ENCODE assay signal across 25 mouse cellular contexts in genomic region chr6:71131038-71131437, GRCm38 (mm10). TPM values are rescaled to one million over a fixed set of nuclear protein-coding genes. Genes with fewer than 3 reads are reported as not detected.
DNase-seq lines count a peak whose midpoint lies in the region; ATAC-seq and TF ChIP-seq lines count a peak whose summit lies in the region.
"Had no signal": no experiment of that assay in that cellular context is flagged by ENCODE, and none has a peak within 500 bp of the region (broad histone marks: within the 10 kb centered on the region; RNA-seq: fewer than 3 reads in every experiment).

No protein-coding gene starts in this region.

- peak; percentile 27 for DNase-seq in kidney, adult 18-20 months
- DNase-seq in kidney, adult 8-10 months: no peak
- peak; percentile 54 for DNase-seq in kidney, adult 9 months
- no peak for DNase-seq in kidney, postnatal 10 days
- DNase-seq in kidney, postnatal 0 days (ENCODE audit: low spot score): no peak
- DNase-seq in liver, postnatal 0 days: no peak
- DNase-seq in liver: no peak
- DNase-seq: adrenal gland, adult 2 months; adrenal gland, postnatal 10 days; adrenal gland, postnatal 25 days; cerebellum, adult 11 months; cerebellum, adult 18-20 months; cerebellum, adult 8-10 months; cerebellum, adult 9-11 months; cerebellum, postnatal 14 days; cerebellum, postnatal 36 days; embryo, embryonic 11 days had no signal

- H3K4me1 ChIP-seq in kidney, postnatal 0 days (replicated peaks; ENCODE audit: insufficient read depth, low read length): no peaks in the 10 kb centered on the region
- no peaks in the 10 kb centered on the region for H3K4me1 ChIP-seq in kidney, embryonic 14.5 days (ENCODE audit: control insufficient read depth, insufficient read depth, low read length)
- H3K4me1 ChIP-seq in liver, postnatal 0 days (ENCODE audit: insufficient read depth): peaks cover 6% of the 10 kb centered on the region; the same call in 1 of the 2 replicates
- H3K4me1 ChIP-seq: embryonic facial prominence, embryonic 13.5 days; embryonic facial prominence, embryonic 15.5 days; forebrain, embryonic 10.5 days; forebrain, embryonic 12.5 days had no signal

- TF ChIP-seq EP300 in liver, postnatal 0 days (IDR thresholded peaks at IDR 0.05; ENCODE audit: low read depth): no peak

- H3K36me3 ChIP-seq in kidney, postnatal 0 days (ENCODE audit: insufficient read depth, low read length): no peaks in the 10 kb centered on the region
- no peaks in the 10 kb centered on the region for H3K36me3 ChIP-seq in kidney, embryonic 14.5 days (ENCODE audit: control insufficient read depth, insufficient read depth, low read length)
- H3K36me3 ChIP-seq in liver, postnatal 0 days (replicated peaks; ENCODE audit: insufficient read depth, low read length): no peaks in the 10 kb centered on the region
- H3K36me3 ChIP-seq: embryonic facial prominence, embryonic 13.5 days; embryonic facial prominence, embryonic 15.5 days; forebrain, embryonic 10.5 days; forebrain, embryonic 12.5 days had no signal

- no peak for TF ChIP-seq CTCF in kidney, postnatal 0 days (IDR thresholded peaks at IDR 0.05; ENCODE audit: low read depth)
- TF ChIP-seq CTCF in liver, postnatal 0 days (IDR thresholded peaks at IDR 0.05; ENCODE audit: low read depth): no peak

- H3K27ac ChIP-seq in kidney, postnatal 0 days: 0 out of 2 replicates have a peak overlapping the region, but pooled peaks have one; percentile 1
- no peak overlapping the region for H3K27ac ChIP-seq in kidney, embryonic 14.5 days (ENCODE audit: low read depth, low read length)
- H3K27ac ChIP-seq in liver, postnatal 0 days (ENCODE audit: low read depth): peak overlapping the region; percentile 39; the same call in 1 of the 2 replicates
- H3K27ac ChIP-seq: embryonic facial prominence, embryonic 13.5 days; embryonic facial prominence, embryonic 15.5 days; forebrain, embryonic 10.5 days; forebrain, embryonic 12.5 days had no signal

- peak; percentile 40; the same call in 1 of the 2 replicates for ATAC-seq in kidney, postnatal 0 days (replicated peaks; ENCODE audit: low FRiP score, low read depth)
- no peak for ATAC-seq in kidney, embryonic 14.5 days (ENCODE audit: low FRiP score, low TSS enrichment)
- no peak for ATAC-seq in liver, postnatal 0 days
- ATAC-seq: forebrain, embryonic 14.5 days had no signal

- no peaks in the 10 kb centered on the region for H3K9me3 ChIP-seq in kidney, postnatal 0 days (replicated peaks; ENCODE audit: low read length)
- H3K9me3 ChIP-seq in kidney, embryonic 14.5 days (ENCODE audit: control insufficient read depth, low read length): no peaks in the 10 kb centered on the region
- no peaks in the 10 kb centered on the region for H3K9me3 ChIP-seq in liver, postnatal 0 days (ENCODE audit: low read length)
- H3K9me3 ChIP-seq: embryonic facial prominence, embryonic 13.5 days; embryonic facial prominence, embryonic 15.5 days; forebrain, embryonic 10.5 days; forebrain, embryonic 12.5 days had no signal

- no peak overlapping the region for H3K4me3 ChIP-seq in kidney, postnatal 0 days (replicated peaks; ENCODE audit: low read depth, low read length)
- no peak overlapping the region for H3K4me3 ChIP-seq in kidney, embryonic 14.5 days (ENCODE audit: low read length)
- no peak overlapping the region for H3K4me3 ChIP-seq in liver, postnatal 0 days (ENCODE audit: low read depth, low read length)
- H3K4me3 ChIP-seq: embryonic facial prominence, embryonic 13.5 days; embryonic facial prominence, embryonic 15.5 days; erythroblast, embryonic 14.5 days; forebrain, embryonic 10.5 days; forebrain, embryonic 12.5 days had no signal

- H3K4me2 ChIP-seq in kidney, postnatal 0 days (ENCODE audit: low read length): no peak overlapping the region
- H3K4me2 ChIP-seq in kidney, embryonic 14.5 days (replicated peaks; ENCODE audit: low read depth, low read length): no peak overlapping the region
- H3K4me2 ChIP-seq in liver, postnatal 0 days (ENCODE audit: low read depth, low read length): no peak overlapping the region
- H3K4me2 ChIP-seq: embryonic facial prominence, embryonic 13.5 days; embryonic facial prominence, embryonic 15.5 days; forebrain, embryonic 12.5 days had no signal

- no peaks in the 10 kb centered on the region for H3K27me3 ChIP-seq in kidney, postnatal 0 days (ENCODE audit: insufficient read depth, low read length)
- H3K27me3 ChIP-seq in kidney, embryonic 14.5 days (ENCODE audit: control insufficient read depth, insufficient read depth, low read length): no peaks in the 10 kb centered on the region
- H3K27me3 ChIP-seq in liver, postnatal 0 days (ENCODE audit: insufficient read depth, low read length): no peaks in the 10 kb centered on the region
- H3K27me3 ChIP-seq: embryonic facial prominence, embryonic 13.5 days; embryonic facial prominence, embryonic 15.5 days; forebrain, embryonic 12.5 days had no signal

- H3K9ac ChIP-seq in kidney, postnatal 0 days (ENCODE audit: low read depth, low read length): no peak overlapping the region
- H3K9ac ChIP-seq in kidney, embryonic 14.5 days (ENCODE audit: low read depth, low read length): no peak overlapping the region
- no peak overlapping the region for H3K9ac ChIP-seq in liver, postnatal 0 days (replicated peaks)
- H3K9ac ChIP-seq: embryonic facial prominence, embryonic 13.5 days; embryonic facial prominence, embryonic 15.5 days; forebrain, embryonic 12.5 days had no signal

RNA-seq across cellular contexts. Expression of gene Thnsl2, which starts 13.2 kb away (rescaled TPM):
- 99.3 and 110 TPM in 2 replicates for polyA plus RNA-seq in kidney, postnatal 0 days (2015; fragmentation: Nextera tagmentation; extraction: Ambion mirVana)
- 21.4 and 25.7 TPM in 2 replicates for polyA plus RNA-seq in kidney, embryonic 14.5 days (2014; fragmentation: Nextera tagmentation; extraction: Ambion mirVana)
- polyA plus RNA-seq in liver, postnatal 0 days (2015; fragmentation: Nextera tagmentation; extraction: Ambion mirVana): 35.4 and 35.8 TPM in 2 replicates
- polyA plus RNA-seq: C2C12; erythroblast, embryonic 14.5 days had no signal

Comparison
In these comparisons a context has a peak if more than half of its experiments do, and no peak if none do; other contexts are left out.
1. DNase-seq: peak in kidney, adult 18-20 months (single experiment) and kidney, adult 9 months (single experiment); none in kidney, adult 8-10 months (0 of 2), kidney, postnatal 10 days (single experiment), kidney, postnatal 0 days (single experiment), liver, postnatal 0 days (single experiment) and liver (single experiment).